Mouse (Mus musculus) heart, postnatal 0 days (tissue): ENCODE data around the gene Plcb1.

Source experiments
- CTCF ChIP-seq: IDR thresholded peaks from 2 replicates; pipeline ENCODE4 v1.5.1; 2016; ENCODE audit warnings: antibody characterized with exemption, control low read depth, low read depth
- EP300 ChIP-seq: IDR thresholded peaks from 2 replicates; pipeline ENCODE4 v1.6.1; 2016; ENCODE audit warnings: antibody characterized with exemption, low read depth

DNA sequence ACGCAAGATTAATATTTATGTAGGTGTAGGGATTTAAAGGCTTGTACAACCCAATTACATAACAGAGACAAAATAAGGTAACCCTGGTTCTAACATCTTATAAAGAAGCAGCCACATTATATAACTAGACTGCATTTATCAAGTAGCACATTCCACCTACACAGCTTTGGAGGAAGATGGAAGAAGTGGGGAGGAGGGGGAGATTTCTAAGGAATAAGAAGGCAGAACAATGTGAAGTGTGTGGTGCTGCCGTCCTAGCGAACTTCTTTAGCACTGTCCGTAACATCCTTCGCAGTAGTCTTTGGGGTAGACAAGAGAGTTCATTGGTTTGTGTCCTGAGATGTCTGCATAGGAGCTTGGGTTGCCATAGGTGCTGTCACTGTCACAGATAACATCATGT is 111.2 kb downstream of the Plcb1 start:
- TF ChIP-seq CTCF (no peak), EP300 (no peak)
